Mouse (Mus musculus): ENCODE results near the gene St5. TPM values are rescaled to one million over a fixed set of nuclear protein-coding genes. Genes with fewer than 3 reads are reported as not detected.

The St5 gene
- polyA plus RNA-seq (2017; shearing (Covaris generic)), result 1 to 10 TPM; 1.8 to 3.9 TPM

GRCm38 (mm10) chr7:109703190-109704015 is at the start of gene St5, which contains the start of gene Akip1:
Gene St5 (minus strand): TSS chr7:109703605.
Gene Akip1 (plus strand): TSS chr7:109703690.
- peak; percentile 90 for ATAC-seq

GRCm38 (mm10) chr7:109752008-109752925 is 48.9 kb upstream of the St5 start, which contains the start of gene Tmem9b:
Gene Tmem9b (minus strand): TSS chr7:109752875.
- ATAC-seq, result peak; percentile 91

DNA sequence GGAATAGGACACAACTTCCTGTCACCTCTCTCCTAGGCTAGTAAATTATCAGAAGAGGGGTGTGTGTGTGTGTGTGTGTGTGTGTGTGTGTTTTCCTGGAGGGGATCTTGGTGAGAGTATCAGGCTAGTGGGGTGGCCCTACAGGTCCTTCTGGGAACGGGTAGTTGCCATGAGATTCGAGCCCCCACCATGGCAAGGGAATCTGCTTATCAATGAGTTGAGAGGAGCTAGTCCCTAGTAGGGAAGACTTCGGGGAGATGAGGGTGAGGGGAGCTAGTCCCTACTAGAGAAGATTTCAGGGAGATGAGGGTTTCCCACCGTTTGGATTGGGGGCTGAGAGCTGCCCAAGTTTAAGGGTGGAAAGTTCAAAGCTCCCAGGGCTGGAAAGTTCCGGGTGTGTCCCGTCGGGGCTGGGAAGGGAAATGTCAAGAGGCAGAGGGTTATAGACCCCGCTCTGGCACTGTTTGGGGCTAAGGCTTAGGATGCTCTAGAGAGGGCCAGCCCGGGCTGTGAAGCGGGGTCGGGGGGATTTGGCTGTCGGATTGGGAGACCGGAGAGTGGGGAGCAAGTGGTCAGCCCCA is 48.1 kb upstream of the St5 start:
- peak; percentile 44 for ATAC-seq

DNA sequence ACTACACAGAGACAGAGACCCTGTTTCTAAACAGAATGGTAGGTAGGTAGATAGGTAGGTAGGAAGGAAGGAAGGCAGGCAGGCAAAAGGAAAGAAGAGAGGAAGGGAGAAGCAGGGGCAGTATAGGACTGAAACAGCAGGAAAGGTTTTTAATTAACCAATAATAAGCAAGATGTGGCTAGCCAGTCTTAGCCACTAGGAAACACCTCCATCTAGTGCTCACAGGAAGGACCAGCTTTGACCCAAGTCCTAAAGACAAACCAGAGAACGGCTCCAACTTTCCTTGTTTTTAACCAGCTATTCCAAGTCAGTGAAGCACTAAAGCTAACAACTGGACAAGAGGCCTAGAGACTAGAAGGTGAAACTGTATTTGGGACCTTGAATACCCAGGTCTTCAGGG is 44.3 kb upstream of the St5 start:
- no peak for ATAC-seq

- peak; percentile 72 for ATAC-seq
These were observed 38.3 kb upstream of the St5 start for GRCm38 (mm10) chr7:109741703-109742102.

DNA sequence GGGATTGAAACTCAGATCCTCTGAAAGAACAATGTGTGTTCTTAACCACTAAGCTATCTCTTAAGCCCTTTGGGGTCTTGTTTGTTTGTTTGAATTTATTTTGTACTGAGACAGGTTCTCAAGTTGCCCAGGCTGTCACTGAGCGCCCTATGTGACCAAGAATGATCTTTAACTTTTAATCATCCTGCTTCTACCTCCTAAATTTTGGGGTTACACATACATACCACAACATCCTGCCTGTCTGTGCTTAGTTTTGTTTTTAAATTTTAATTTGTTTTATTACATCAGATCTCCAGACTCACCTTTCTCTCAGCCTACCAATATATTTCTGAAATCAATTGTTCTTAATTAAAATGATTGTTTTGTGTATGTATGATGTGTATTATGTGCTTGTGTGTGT is 37.7 kb upstream of the St5 start:
- peak; percentile 73 for ATAC-seq

DNA sequence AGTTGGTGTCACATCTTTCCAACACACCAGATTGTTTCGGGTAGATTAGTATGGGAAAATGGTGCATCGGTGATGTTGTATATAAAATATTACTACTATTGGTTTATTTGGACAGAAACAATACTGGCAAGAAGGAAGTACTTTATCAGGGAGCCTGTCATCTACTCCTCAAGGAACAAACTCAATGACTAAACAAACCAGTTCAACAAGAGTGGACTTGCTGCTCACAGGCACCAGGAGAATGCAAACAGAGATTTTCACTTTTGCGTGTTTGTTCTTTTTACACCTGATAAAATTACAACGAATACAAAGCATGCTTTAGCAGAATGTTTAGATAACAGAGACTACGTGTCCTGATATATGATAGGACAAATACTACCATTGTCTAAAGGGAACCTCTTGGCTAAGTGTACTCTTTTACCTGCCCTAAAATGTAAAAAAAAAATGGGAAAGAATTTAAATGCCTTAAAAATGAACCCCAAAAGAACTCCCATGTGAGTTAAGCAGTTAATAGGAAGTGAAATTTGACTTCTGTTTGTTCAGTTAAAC is 36.5 kb upstream of the St5 start:
- no peak for ATAC-seq

DNA sequence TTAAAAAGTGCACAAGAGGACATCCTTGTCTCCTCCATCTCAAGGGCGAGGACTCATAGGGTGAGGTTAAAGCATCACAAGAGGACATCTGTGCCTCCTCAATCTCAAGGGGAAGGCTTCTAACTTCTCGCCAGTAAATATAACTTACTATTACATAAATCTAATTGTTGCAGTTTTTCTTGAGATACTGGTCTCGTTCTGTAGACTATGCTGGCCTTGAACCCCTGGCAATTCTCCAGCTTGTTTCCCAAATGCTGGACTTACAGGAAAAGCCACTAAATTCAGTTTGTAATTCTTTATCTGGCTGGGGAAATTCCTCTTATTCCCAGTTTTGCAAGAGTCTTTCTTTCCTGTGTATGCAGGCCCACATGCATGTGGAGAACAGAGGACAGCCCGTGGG is 31.4 kb upstream of the St5 start:
- ATAC-seq, result no peak

GRCm38 (mm10) chr7:109731626-109732025 is 28.2 kb upstream of the St5 start, which contains the start of gene Ascl3:
Gene Ascl3 (minus strand): TSS chr7:109731726.
- no peak for ATAC-seq

DNA sequence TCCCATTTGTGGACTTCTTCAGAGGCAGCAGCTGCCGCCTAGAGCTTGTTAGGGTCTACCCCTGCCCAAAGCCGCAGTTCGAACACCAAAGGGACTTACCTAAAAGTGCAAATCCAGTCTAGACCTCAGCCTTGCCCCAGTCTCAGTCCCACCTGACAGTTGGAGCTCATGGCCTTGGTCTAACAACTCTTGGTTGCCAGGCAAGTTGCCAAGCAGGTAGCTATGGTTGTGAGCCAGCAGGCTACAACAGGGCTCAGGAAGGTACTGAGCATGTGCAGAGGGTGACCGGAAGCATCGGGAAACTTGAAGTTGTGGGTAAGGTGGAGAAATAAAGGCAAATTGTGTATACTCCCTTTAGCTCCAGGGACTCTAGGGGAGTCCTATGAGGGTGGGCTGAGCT is 20.3 kb upstream of the St5 start, which contains the start of gene BC051019:
Gene BC051019, minus strand, starts transcription at position 154 of the 400 bp plus-strand sequence.
- no peak for ATAC-seq

DNA sequence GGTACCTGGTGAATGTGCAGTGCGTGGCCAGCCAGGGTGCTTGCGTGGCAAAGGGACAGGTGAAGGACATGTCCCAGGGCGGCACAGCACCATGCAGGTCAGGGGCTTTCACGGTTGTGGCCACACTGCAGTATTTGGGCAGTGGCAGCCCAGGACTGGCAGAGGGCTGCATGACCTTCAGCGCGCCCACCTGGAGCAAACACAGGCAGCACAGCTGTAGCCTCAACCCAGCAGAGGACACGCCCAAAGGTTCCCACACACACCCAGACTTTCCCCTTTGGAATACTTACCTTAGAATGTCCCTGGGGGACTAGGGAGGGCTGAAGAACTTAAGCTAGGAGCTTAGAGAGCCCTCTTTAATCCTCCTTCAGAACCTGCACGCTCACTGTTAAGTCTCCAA is 19.7 kb upstream of the St5 start:
- ATAC-seq, result no peak

DNA sequence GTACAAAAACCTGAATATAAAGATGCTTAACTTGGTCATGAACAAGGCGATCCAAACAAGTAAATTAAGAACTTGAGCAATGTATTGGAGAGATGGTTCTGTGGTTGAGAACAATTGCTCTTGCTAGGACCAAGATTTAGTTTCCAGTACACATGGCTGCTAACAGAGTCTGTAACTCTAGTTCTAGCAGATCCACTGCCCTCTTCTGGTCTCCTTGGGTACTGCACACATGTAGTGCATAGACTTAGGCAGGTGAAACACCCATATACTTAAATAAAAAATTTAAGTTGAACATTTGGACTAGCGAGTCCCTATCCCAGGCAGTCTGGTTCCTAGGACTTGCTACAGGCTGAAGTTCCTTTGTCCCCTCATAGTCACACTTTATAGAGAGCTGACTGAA is 19.2 kb upstream of the St5 start:
- ATAC-seq, result no peak

- no peak for ATAC-seq
These were observed 15.9 kb upstream of the St5 start for GRCm38 (mm10) chr7:109719286-109719685.

DNA sequence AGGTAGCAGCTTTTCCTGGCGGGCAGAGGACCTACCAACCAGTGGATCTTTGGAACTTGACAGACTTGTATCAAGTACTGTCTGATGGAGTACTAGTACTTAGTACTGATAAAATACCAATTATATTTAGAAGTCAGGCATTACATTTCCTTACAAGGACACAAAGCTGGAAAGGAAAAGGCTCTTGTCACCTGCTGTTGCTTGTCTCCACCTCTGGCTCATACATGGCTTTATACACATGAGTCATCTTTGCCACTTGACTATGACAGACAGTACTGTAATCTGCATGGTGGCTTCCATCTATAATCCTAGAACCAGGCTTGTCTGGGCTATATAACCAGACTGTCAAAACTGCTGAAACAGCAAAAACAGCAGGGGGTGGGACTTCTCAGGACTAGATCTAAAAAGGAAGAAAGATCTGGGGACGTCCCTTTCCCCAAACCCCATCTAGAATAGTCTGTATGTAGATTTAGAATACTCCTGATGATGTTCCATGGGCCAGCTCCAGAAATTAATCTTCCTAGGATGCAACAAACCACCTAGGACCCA is 10.1 kb upstream of the St5 start:
- no peak for ATAC-seq

- ATAC-seq, result no peak
These were observed 8.8 kb upstream of the St5 start for GRCm38 (mm10) chr7:109712198-109712597.

GRCm38 (mm10) chr7:109710069-109710468 is 6.7 kb upstream of the St5 start:
- no peak for ATAC-seq

- ATAC-seq, result no peak
These were observed 5.6 kb upstream of the St5 start for GRCm38 (mm10) chr7:109708961-109709382.

DNA sequence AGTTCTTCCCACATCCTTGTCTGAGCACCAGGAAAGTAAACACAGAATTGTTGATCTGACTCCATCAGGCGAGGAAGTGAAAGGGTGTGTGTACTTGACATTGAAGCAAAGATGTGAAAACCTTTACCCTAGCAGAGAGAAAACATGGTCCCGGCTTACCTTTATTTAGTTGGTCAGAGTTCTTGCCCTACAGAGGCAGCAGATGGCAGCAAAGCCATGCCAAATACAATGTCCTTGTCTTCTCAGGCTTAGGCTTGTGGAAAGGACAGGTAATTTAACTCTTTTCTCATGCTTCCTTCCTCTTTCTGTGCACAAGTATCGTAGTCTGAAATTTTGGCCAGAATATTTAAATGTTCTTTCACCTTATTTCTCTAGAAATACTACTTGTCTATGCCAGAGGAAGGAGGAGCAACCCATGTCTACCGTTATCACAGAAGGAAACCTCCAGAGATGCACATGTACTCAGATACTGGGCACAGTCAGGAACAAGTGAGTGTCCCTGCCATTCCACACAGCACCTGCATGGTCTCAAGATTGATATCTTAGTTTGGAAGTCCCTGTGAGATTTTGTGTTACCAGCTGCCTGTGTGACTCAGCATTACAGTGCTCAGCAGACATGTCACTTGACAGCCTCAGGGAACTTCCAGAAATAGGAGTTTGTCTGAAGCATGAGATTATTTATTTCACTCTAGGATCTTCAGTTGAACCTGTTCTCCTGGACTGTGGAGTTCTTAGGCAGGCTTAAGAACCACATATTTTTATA is 3.8 kb upstream of the St5 start:
- ATAC-seq, result peak; percentile 61

DNA sequence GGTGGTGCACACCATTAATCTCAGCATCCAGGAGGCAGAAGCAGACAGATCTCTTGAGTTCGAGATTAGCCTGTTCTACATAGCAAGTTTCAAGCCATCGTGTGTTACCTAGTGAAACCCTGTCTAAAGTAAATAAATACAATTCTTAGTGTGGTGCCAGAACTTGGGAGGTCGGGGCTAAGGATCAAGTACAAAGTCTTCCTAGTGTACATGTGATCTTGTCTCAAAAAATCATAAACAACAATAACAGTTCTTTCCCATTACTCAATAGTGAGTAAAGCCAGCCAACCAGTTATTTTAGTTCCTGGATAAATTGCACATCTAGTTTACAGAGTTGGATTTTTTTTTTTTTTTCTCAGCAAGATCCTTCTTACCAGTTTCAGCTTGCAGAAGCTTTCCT is 1.1 kb upstream of the St5 start:
- ATAC-seq, result no peak

DNA sequence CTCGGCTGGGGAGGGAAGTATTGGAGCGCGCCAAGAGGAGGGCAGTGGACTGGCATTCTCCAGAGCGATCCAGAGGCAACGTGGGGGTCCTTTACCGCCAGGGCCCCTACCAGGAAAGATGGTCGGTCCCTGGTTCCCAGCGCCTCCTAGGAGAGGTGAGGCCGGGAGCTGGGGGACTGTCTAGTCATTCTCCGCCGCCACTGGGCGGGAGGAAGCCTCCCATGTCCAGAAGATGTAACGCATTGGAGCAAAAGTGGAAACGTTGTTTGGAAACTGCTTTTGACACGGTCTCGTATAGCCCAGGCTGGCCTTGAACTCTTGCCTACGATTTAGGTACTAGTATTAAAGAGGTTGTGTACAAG is 592 bp upstream of the St5 start:
- ATAC-seq, result peak; percentile 1

DNA sequence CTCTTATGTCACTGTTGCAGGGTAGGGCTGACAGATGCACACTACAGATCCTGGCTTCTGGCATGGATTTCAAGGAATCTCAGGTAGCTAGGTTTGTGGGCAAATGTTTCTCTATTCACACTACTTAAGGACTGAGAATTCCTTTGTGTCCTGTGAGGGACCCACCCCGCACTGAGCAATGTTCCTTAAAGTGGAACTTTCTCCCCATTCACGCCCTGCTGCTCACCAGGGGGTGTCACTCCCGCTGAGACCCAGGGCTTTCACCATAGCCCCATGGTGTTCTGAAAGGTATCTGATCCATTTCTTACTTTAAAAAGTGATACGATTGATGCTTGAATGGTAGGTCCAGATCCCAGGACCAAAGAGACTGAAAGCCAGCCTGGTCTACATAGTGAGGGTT is 684 bp downstream of the St5 start:
- ATAC-seq, result no peak

- ATAC-seq, result no peak
These were observed 3.2 kb downstream of the St5 start for GRCm38 (mm10) chr7:109700213-109700612.

Measured in CD4-positive, CD25-positive, alpha-beta regulatory T cell, adult 4 months (primary cell).